Mouse (Mus musculus) adrenal gland, adult 8-10 months (tissue): Measurements from ENCODE around the gene Mfap2. TPM values are rescaled to one million over a fixed set of nuclear protein-coding genes. Genes with fewer than 3 reads are reported as not detected.

Source experiments
- total RNA-seq, 4 experiments: library from RNA; stranded (reverse); gene quantifications; 2 replicates each; pipeline ENCODE4 v1.2.4; 2022

The Mfap2 gene
- total RNA-seq, 4 experiments from 2014 or later: 9.1 to 12.3 (median 10.3) TPM

Other genes with a start within 250 kb of the Mfap2 start
- gene Padi4, start 236.2 kb upstream of the Mfap2 start, total RNA-seq: 1 to 10 TPM in 1 of 4 experiments, under 1 TPM in 3; 0.27 to 1.1 (median 0.35) TPM
- not detected for gene Padi3, start 199.8 kb upstream of the Mfap2 start, total RNA-seq
- gene Padi1, start 164.6 kb upstream of the Mfap2 start, total RNA-seq: not detected
- 1 to 10 TPM; 2.4 to 3.1 (median 2.8) TPM for gene Padi2, start 104.1 kb upstream of the Mfap2 start, total RNA-seq
- 100 to 1,000 TPM; 248 to 401 (median 344) TPM for gene Sdhb, start 49.2 kb upstream of the Mfap2 start, total RNA-seq
- 10 to 100 TPM; 40.4 to 56.6 (median 46.2) TPM for gene Atp13a2, start 23.5 kb upstream of the Mfap2 start, total RNA-seq
- gene Crocc, start 50.1 kb downstream of the Mfap2 start, total RNA-seq: 10 to 100 TPM in 3 of 4 experiments, 1 to 10 TPM in 1; 8.4 to 22.2 (median 13.2) TPM
- gene Necap2, start 67.9 kb downstream of the Mfap2 start, total RNA-seq: 10 to 100 TPM; 55.4 to 82.5 (median 71.9) TPM
- gene Spata21, start 77.9 kb downstream of the Mfap2 start, total RNA-seq: not detected
- 100 to 1,000 TPM in 3 of 4 experiments, 10 to 100 TPM in 1; 96.1 to 123 (median 115) TPM for gene Szrd1, start 129.4 kb downstream of the Mfap2 start, total RNA-seq
- 10 to 100 TPM; 24.5 to 32.1 (median 29.0) TPM for gene Fbxo42, start 137.5 kb downstream of the Mfap2 start, total RNA-seq
- gene Rsg1, start 203.5 kb downstream of the Mfap2 start, total RNA-seq: 1 to 10 TPM; 1.6 to 2.6 (median 2.2) TPM
- gene Arhgef19, start 229.1 kb downstream of the Mfap2 start, total RNA-seq: 100 to 1,000 TPM in 1 of 4 experiments, 10 to 100 TPM in 3; 43.5 to 113 (median 60.0) TPM